ENCODE assay signal across 25 mouse cellular contexts in genomic region chr13:112277544-112277943, GRCm38 (mm10). TPM values are rescaled to one million over a fixed set of nuclear protein-coding genes. Genes with fewer than 3 reads are reported as not detected.
DNase-seq lines count a peak whose midpoint lies in the region; ATAC-seq lines count a peak whose summit lies in the region.
"Had no signal": no experiment of that assay in that cellular context is flagged by ENCODE, and none has a peak within 500 bp of the region (broad histone marks: within the 10 kb centered on the region; RNA-seq: fewer than 3 reads in every experiment).

No protein-coding gene starts in this region.

- no peak overlapping the region for H3K4me3 ChIP-seq in heart, embryonic 12.5 days
- no peak overlapping the region for H3K4me3 ChIP-seq in heart, embryonic 11.5 days (ENCODE audit: low read depth, low read length)
- H3K4me3 ChIP-seq: embryonic facial prominence, embryonic 12.5 days; embryonic facial prominence, embryonic 15.5 days; gastrocnemius, adult 2 months; heart, adult 2 months; heart, embryonic 10.5 days; heart, embryonic 15.5 days; hindbrain, embryonic 10.5 days; hindbrain, embryonic 13.5 days; intestine, embryonic 15.5 days had no signal

- peak; percentile 21 for DNase-seq in heart, adult 11 months
- DNase-seq in MEL-GATA-1-ER (ENCODE audit: extremely low read depth, low read depth) = peak; percentile 66
- DNase-seq in thymus, postnatal 25 days = no peak
- DNase-seq: adrenal gland, adult 8-10 months; adrenal gland, postnatal 25 days; cerebellum, adult 11-12 months; cerebellum, adult 8-10 months; cerebellum, postnatal 10 days; gastrocnemius, adult 2 months; gastrocnemius, postnatal 14 days; heart, adult 2 months; heart, postnatal 10 days; heart, postnatal 36 days had no signal

- no peak overlapping the region for H3K4me2 ChIP-seq in heart, embryonic 12.5 days
- no peak overlapping the region for H3K4me2 ChIP-seq in heart, embryonic 11.5 days
- H3K4me2 ChIP-seq: embryonic facial prominence, embryonic 12.5 days; embryonic facial prominence, embryonic 15.5 days; heart, embryonic 15.5 days; hindbrain, embryonic 13.5 days; intestine, embryonic 15.5 days had no signal

- WGBS in heart, embryonic 12.5 days = 54% methylated on average over 5 of the region's 5 CpGs
- 51% methylated on average over 5 of the region's 5 CpGs for WGBS in heart, embryonic 11.5 days (ENCODE audit: insufficient replicate concordance)

- no peak overlapping the region for H3K9ac ChIP-seq in heart, embryonic 12.5 days
- no peak overlapping the region for H3K9ac ChIP-seq in heart, embryonic 11.5 days (ENCODE audit: low read depth, low read length)
- H3K9ac ChIP-seq: embryonic facial prominence, embryonic 12.5 days; embryonic facial prominence, embryonic 15.5 days; forebrain, postnatal 0 days; heart, embryonic 15.5 days; hindbrain, embryonic 13.5 days; intestine, embryonic 15.5 days had no signal

- H3K4me1 ChIP-seq in heart, embryonic 12.5 days (replicated peaks) = no peaks in the 10 kb centered on the region
- H3K4me1 ChIP-seq in heart, embryonic 11.5 days (ENCODE audit: control insufficient read depth, insufficient read depth, low read length) = no peaks in the 10 kb centered on the region
- H3K4me1 ChIP-seq: embryonic facial prominence, embryonic 12.5 days; heart, embryonic 10.5 days; heart, embryonic 15.5 days; hindbrain, embryonic 13.5 days; intestine, embryonic 15.5 days had no signal

- ATAC-seq in heart, embryonic 12.5 days (ENCODE audit: insufficient number of reproducible peaks, low FRiP score) = no peak
- ATAC-seq in megakaryocyte progenitor cell, adult 5-6 weeks (replicated peaks; ENCODE audit: poor library complexity) = peak; percentile 84
- ATAC-seq in heart, embryonic 11.5 days (replicated peaks; ENCODE audit: insufficient number of reproducible peaks, low FRiP score, low TSS enrichment) = no peak
- ATAC-seq: hindbrain, embryonic 16.5 days; intestine, embryonic 15.5 days had no signal

- H3K27ac ChIP-seq in heart, embryonic 12.5 days (ENCODE audit: poor library complexity, severe bottlenecking) = no peak overlapping the region
- no peak overlapping the region for H3K27ac ChIP-seq in heart, embryonic 11.5 days (ENCODE audit: low read depth, low read length)
- H3K27ac ChIP-seq: embryonic facial prominence, embryonic 12.5 days; embryonic facial prominence, embryonic 15.5 days; gastrocnemius, adult 2 months; heart, adult 2 months; heart, embryonic 10.5 days; heart, embryonic 15.5 days; hindbrain, embryonic 10.5 days; hindbrain, embryonic 13.5 days; intestine, embryonic 15.5 days had no signal

- H3K36me3 ChIP-seq in heart, embryonic 12.5 days = no peaks in the 10 kb centered on the region
- no peaks in the 10 kb centered on the region for H3K36me3 ChIP-seq in heart, embryonic 11.5 days (ENCODE audit: control insufficient read depth, insufficient read depth, low read length)
- H3K36me3 ChIP-seq: embryonic facial prominence, embryonic 12.5 days; embryonic facial prominence, embryonic 15.5 days; heart, embryonic 10.5 days; heart, embryonic 15.5 days; hindbrain, embryonic 10.5 days; hindbrain, embryonic 13.5 days; intestine, embryonic 15.5 days had no signal

- H3K9me3 ChIP-seq in heart, embryonic 12.5 days (replicated peaks) = no peaks in the 10 kb centered on the region
- H3K9me3 ChIP-seq in heart, embryonic 11.5 days (replicated peaks; ENCODE audit: control insufficient read depth, low read length) = no peaks in the 10 kb centered on the region
- H3K9me3 ChIP-seq: embryonic facial prominence, embryonic 12.5 days; embryonic facial prominence, embryonic 15.5 days; heart, embryonic 10.5 days; heart, embryonic 15.5 days; hindbrain, embryonic 10.5 days; hindbrain, embryonic 13.5 days; intestine, embryonic 15.5 days had no signal

- H3K27me3 ChIP-seq in heart, embryonic 12.5 days (replicated peaks) = no peaks in the 10 kb centered on the region
- H3K27me3 ChIP-seq in heart, embryonic 11.5 days (ENCODE audit: control insufficient read depth, insufficient read depth, low read length) = no peaks in the 10 kb centered on the region; the same call in 1 of the 2 replicates
- H3K27me3 ChIP-seq: embryonic facial prominence, embryonic 12.5 days; embryonic facial prominence, embryonic 15.5 days; heart, embryonic 15.5 days; hindbrain, embryonic 13.5 days; intestine, embryonic 15.5 days had no signal

RNA-seq across cellular contexts. Expression of gene Ankrd55, which starts 10.7 kb away (rescaled TPM):
- polyA plus RNA-seq in heart, embryonic 12.5 days (2016; fragmentation: Nextera tagmentation; extraction: Ambion mirVana) = 0.15 and 0.36 TPM in 2 replicates
- total RNA-seq in megakaryocyte progenitor cell, adult 5-6 weeks (2015) = not detected in 2 replicates
- total RNA-seq in megakaryocyte progenitor cell, adult 5-6 weeks (2017) = not detected in 2 replicates
- polyA plus RNA-seq in heart, embryonic 11.5 days (2014; fragmentation: Nextera tagmentation; extraction: Ambion mirVana) = 0.14 and 0.63 TPM in 2 replicates
- total RNA-seq: gastrocnemius, adult 2 months had no signal
- polyA plus RNA-seq: heart, embryonic 10.5 days had no signal
